Mouse (Mus musculus) MEL (cell line): ENCODE measurements around the gene Rnf123. TPM values are rescaled to one million over a fixed set of nuclear protein-coding genes. Genes with fewer than 3 reads are reported as not detected.

Source experiments
- DNase-seq: peaks from one replicate; pipeline ENCODE4 v3.0.0; 2011; ENCODE audit warnings: low read depth, low spot score
- H3K27ac ChIP-seq: 2 replicates; pipeline ENCODE4 v1.5.1; 2012; ENCODE audit warnings: low read depth, mild to moderate bottlenecking, control low read depth, low read length, moderate library complexity; ENCODE audit not compliant: control insufficient read depth
- H3K27me3 ChIP-seq, 2 experiments: fragments of 150-350 bp in 1 of 2; sonication (generic) in 1 of 2; 2 replicates each; pipeline ENCODE4 v1.6.1; 2012; ENCODE audit warnings: low read length in 2 of 2, mild to moderate bottlenecking in 2 of 2, improper control_type of control experiment in 1 of 2, moderate library complexity in 1 of 2; ENCODE audit not compliant: insufficient read depth in 2 of 2, control insufficient read depth in 1 of 2
- H3K36me3 ChIP-seq, 2 experiments: 2 replicates each; pipeline ENCODE4 v1.6.1; 2012 to 2014; ENCODE audit warnings: low read length in 2 of 2, improper control_type of control experiment in 1 of 2, inconsistent platforms in 1 of 2, mild to moderate bottlenecking in 1 of 2; ENCODE audit not compliant: insufficient read depth in 2 of 2, control insufficient read depth in 1 of 2
- H3K4me1 ChIP-seq, 2 experiments: fragments of 150-350 bp in 1 of 2; sonication (generic) in 1 of 2; 2 replicates each; pipeline ENCODE4 v1.6.1; 2012; ENCODE audit warnings: low read length in 2 of 2, improper control_type of control experiment in 1 of 2, mild to moderate bottlenecking in 1 of 2; ENCODE audit not compliant: insufficient read depth in 2 of 2, control insufficient read depth in 1 of 2
- H3K4me3 ChIP-seq, 2 experiments: fragments of 150-350 bp in 1 of 2; sonication (generic) in 1 of 2; 2 replicates each; pipeline ENCODE4 v1.5.1; 2012; ENCODE audit warnings: low read depth in 2 of 2, low read length in 2 of 2, mild to moderate bottlenecking in 2 of 2, moderate library complexity in 2 of 2, control low read depth in 1 of 2, improper control_type of control experiment in 1 of 2; ENCODE audit not compliant: control insufficient read depth in 1 of 2, insufficient read depth in 1 of 2
- H3K79me2 ChIP-seq: 2 replicates; pipeline ENCODE4 v1.6.1; 2012; ENCODE audit warnings: mild to moderate bottlenecking, low read length, moderate library complexity; ENCODE audit not compliant: control insufficient read depth, poor library complexity, insufficient read depth
- H3K9ac ChIP-seq: 2 replicates; pipeline ENCODE4 v1.6.1; 2012; ENCODE audit warnings: low read depth, mild to moderate bottlenecking, control low read depth, low read length, moderate library complexity; ENCODE audit not compliant: control insufficient read depth, poor library complexity, severe bottlenecking
- H3K9me3 ChIP-seq: fragments of 150-350 bp; sonication (generic); replicated peaks from 2 replicates; pipeline ENCODE4 v1.6.1; 2012; ENCODE audit warnings: mild to moderate bottlenecking, low read length, improper control_type of control experiment, moderate library complexity; ENCODE audit not compliant: insufficient read depth
- ELF1 ChIP-seq: IDR thresholded peaks from 2 replicates; pipeline ENCODE4 v1.6.1; 2014; ENCODE audit warnings: low read depth, mild to moderate bottlenecking, inconsistent platforms, low read length, improper control_type of control experiment, moderate library complexity
- EP300 ChIP-seq, 2 experiments: IDR thresholded peaks; 2 replicates each; pipeline ENCODE4 v1.6.1; 2011; ENCODE audit warnings: improper control_type of control experiment in 2 of 2, low read length in 2 of 2, low read depth in 1 of 2, mild to moderate bottlenecking in 1 of 2
- GABPA ChIP-seq: IDR thresholded peaks from 2 replicates; pipeline ENCODE4 v1.6.1; 2012; ENCODE audit warnings: low read depth, mild to moderate bottlenecking, inconsistent platforms, low read length, improper control_type of control experiment, moderate library complexity
- GATA1 ChIP-seq: IDR thresholded peaks from 2 replicates; pipeline ENCODE4 v1.6.1; 2011; ENCODE audit warnings: low read depth, low read length, improper control_type of control experiment
- JUND ChIP-seq: IDR thresholded peaks from 2 replicates; pipeline ENCODE4 v1.6.1; 2011; ENCODE audit warnings: low read depth, mild to moderate bottlenecking, improper control_type of control experiment, low read length
- KAT2A ChIP-seq: conservative IDR thresholded peaks from 2 replicates; pipeline ENCODE4 v1.6.1; 2012; ENCODE audit warnings: low read depth, low read length, improper control_type of control experiment, inconsistent platforms
- MAX ChIP-seq: IDR thresholded peaks from 2 replicates; pipeline ENCODE4 v1.6.1; 2011; ENCODE audit warnings: low read length, improper control_type of control experiment
- MEF2A ChIP-seq: IDR thresholded peaks from 2 replicates; pipeline ENCODE4 v1.6.1; 2014; ENCODE audit warnings: low read depth, mild to moderate bottlenecking, inconsistent platforms, low read length, improper control_type of control experiment; ENCODE audit not compliant: poor library complexity, insufficient replicate concordance, severe bottlenecking; ENCODE audit errors: extremely low read depth
- MYB ChIP-seq: IDR thresholded peaks from 2 replicates; pipeline ENCODE4 v1.6.1; 2011; ENCODE audit warnings: mild to moderate bottlenecking, low read depth, low read length, improper control_type of control experiment
- MYC ChIP-seq: IDR thresholded peaks from 2 replicates; pipeline ENCODE4 v1.6.1; 2011; ENCODE audit warnings: low read depth, mild to moderate bottlenecking, low read length, improper control_type of control experiment, moderate library complexity
- POLR2AphosphoS2 ChIP-seq: IDR thresholded peaks from 2 replicates; pipeline ENCODE4 v1.6.1; 2011; ENCODE audit warnings: low read length, improper control_type of control experiment
- POLR2AphosphoS5 ChIP-seq: IDR thresholded peaks from 2 replicates; pipeline ENCODE4 v1.6.1; 2012; ENCODE audit warnings: low read depth, borderline replicate concordance, mild to moderate bottlenecking, inconsistent platforms, low read length, moderate library complexity, mixed read lengths
- RAD21 ChIP-seq: IDR thresholded peaks from 2 replicates; pipeline ENCODE4 v1.6.1; 2011; ENCODE audit warnings: mild to moderate bottlenecking, low read depth, low read length, improper control_type of control experiment
- SMC3 ChIP-seq: IDR thresholded peaks from 2 replicates; pipeline ENCODE4 v1.6.1; 2011; ENCODE audit warnings: low read depth, low read length, improper control_type of control experiment
- TAL1 ChIP-seq: IDR thresholded peaks from 2 replicates; pipeline ENCODE4 v1.6.1; 2012; ENCODE audit warnings: mild to moderate bottlenecking, inconsistent platforms, low read length, moderate library complexity, mixed read lengths
- TBP ChIP-seq: IDR thresholded peaks from 2 replicates; pipeline ENCODE4 v1.8.0; 2011; ENCODE audit warnings: low read depth, low read length, improper control_type of control experiment
- TCF12 ChIP-seq: IDR thresholded peaks from 2 replicates; pipeline ENCODE4 v1.6.1; 2014; ENCODE audit warnings: low read depth, mild to moderate bottlenecking, inconsistent platforms, low read length, improper control_type of control experiment, moderate library complexity
- ZKSCAN1 ChIP-seq: IDR thresholded peaks from 2 replicates; pipeline ENCODE4 v1.6.1; 2012; ENCODE audit warnings: low read depth, mild to moderate bottlenecking, inconsistent platforms, low read length, improper control_type of control experiment, moderate library complexity
- polyA plus RNA-seq, 2 experiments: library from polyadenylated mRNA; stranded (reverse) in 1 of 2; unstranded in 1 of 2; fragments of >175 nt in 1 of 2; fragments of >200 nt in 1 of 2; gene quantifications; 2 replicates each; pipeline versions ENCODE4 v1.2.1 to v1.2.4; 2012; ENCODE audit warnings: low replicate concordance in 2 of 2, low read depth in 1 of 2; ENCODE audit not compliant: insufficient read length in 2 of 2, insufficient read depth in 1 of 2, missing spikeins in 1 of 2
- total RNA-seq: library from RNA; depleted of rRNA; stranded (reverse); fragments of 300-350 nt; gene quantifications from 2 replicates; pipeline ENCODE4 v1.2.3, GENCODE M21; 2012

The Rnf123 gene
- total and polyA plus RNA-seq, 3 experiments, result 28.5 to 74.8 TPM; not detected in 1

- Histone ChIP-seq H3K9me3 (no peaks in the 10 kb centered on the region), H3K4me1 (peaks cover 0 to 22% of the 10 kb centered on the region in 2 experiments; a peak in 3 of 4 replicates), H3K79me2 (no peaks in the 10 kb centered on the region), H3K36me3 (peaks cover 0 to 19% of the 10 kb centered on the region in 2 experiments; a peak in 2 of 4 replicates), H3K9ac (no peak overlapping the region)
- TF ChIP-seq GABPA (no peak), TCF12 (no peak), MEF2A (no peak), ZKSCAN1 (no peak), ELF1 (no peak), TAL1 (no peak), GATA1 (no peak), KAT2A (no peak), MYC (no peak), POLR2AphosphoS5 (no peak), POLR2AphosphoS2 (no peak)
- TF ChIP-seq, all 39 proteins: peak for 0
- Histone ChIP-seq H3K4me3 (no peak overlapping the region), H3K27ac (no peak overlapping the region), H3K27me3 (no peaks in the 10 kb centered on the region)
- no peak for DNase-seq
Observed at GRCm38 (mm10) chr9:108123916-108124315, 40.8 kb upstream of the Rnf123 start.

- Histone ChIP-seq H3K36me3 (peaks cover 0 to 19% of the 10 kb centered on the region in 2 experiments; a peak in 2 of 4 replicates), H3K79me2 (no peaks in the 10 kb centered on the region), H3K9ac (no peak overlapping the region), H3K4me3 (no peak overlapping the region), H3K27ac (no peak overlapping the region), H3K9me3 (no peaks in the 10 kb centered on the region), H3K4me1 (peaks cover 0 to 22% of the 10 kb centered on the region in 2 experiments; a peak in 3 of 4 replicates), H3K27me3 (no peaks in the 10 kb centered on the region)
- DNase-seq, result no peak
- no peak for TF ChIP-seq MYB
Observed at GRCm38 (mm10) chr9:108121170-108121969, 38.2 kb upstream of the Rnf123 start.

- peak; percentile 52 for DNase-seq
- H3K27ac ChIP-seq, result peak overlapping the region; percentile 52
- H3K9ac ChIP-seq, result no peak overlapping the region; the same call in 1 of the 2 replicates
Observed at GRCm38 (mm10) chr9:108120671-108121070, 37.5 kb upstream of the Rnf123 start.

More at GRCm38 (mm10) chr9:108120671-108121070, 37.5 kb upstream of the Rnf123 start:
- peak in 1 of 2 experiments; percentile 20; a peak in 1 of 4 replicates for TF ChIP-seq EP300 (IDR thresholded peaks at IDR 0.05; ENCODE audit: low read depth in 1 of 2, low read length in 2 of 2)
- TF ChIP-seq JUND, result no peak
- peak; percentile 88 for TF ChIP-seq TBP
- TF ChIP-seq RAD21, result no peak
- no peak for TF ChIP-seq SMC3
- TF ChIP-seq MAX, result 0 out of 2 replicates have a peak, but pooled peaks have one; percentile 16
- Histone ChIP-seq H3K79me2 (no peaks in the 10 kb centered on the region), H3K27me3 (no peaks in the 10 kb centered on the region), H3K9me3 (no peaks in the 10 kb centered on the region), H3K4me3 (no peak overlapping the region), H3K36me3 (peaks cover 0 to 19% of the 10 kb centered on the region in 2 experiments; a peak in 2 of 4 replicates), H3K4me1 (peaks cover 0 to 22% of the 10 kb centered on the region in 2 experiments; a peak in 3 of 4 replicates)
